Mouse (Mus musculus): ENCODE results near the gene Sh3bgrl2. TPM values are rescaled to one million over a fixed set of nuclear protein-coding genes. Genes with fewer than 3 reads are reported as not detected.

Sh3bgrl2 gene
- polyA plus RNA-seq, 1 experiment from 2014 or later = 11.1 TPM

DNA sequence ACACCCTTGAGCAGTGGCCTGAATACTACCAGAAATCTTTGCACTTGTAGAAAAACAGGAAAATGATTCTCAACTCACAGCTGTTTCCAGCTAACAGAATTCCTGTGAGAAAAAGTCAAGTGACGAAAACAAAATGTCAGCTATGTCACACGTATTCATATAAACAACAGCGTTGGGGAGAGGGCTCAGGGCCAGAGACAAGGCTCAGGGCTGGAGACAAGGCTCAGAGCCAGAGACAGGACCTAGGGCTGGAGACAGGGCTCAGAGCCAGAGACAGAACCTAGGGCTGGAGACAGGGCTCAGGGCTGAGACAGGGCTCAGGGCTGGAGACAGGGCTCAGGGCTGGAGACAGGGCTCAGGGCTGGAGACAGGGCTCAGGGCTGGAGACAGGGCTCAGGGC lies 139.8 kb downstream of the Sh3bgrl2 start:
- Histone ChIP-seq H3K4me1 (ENCODE audit: control insufficient read depth, insufficient read depth, low read length) (peaks cover 6% of the 10 kb centered on the region; the same call in 1 of the 2 replicates), H3K4me2 (ENCODE audit: low read depth, low read length) (no peak overlapping the region), H3K9ac (ENCODE audit: low read length) (no peak overlapping the region), H3K27me3 (ENCODE audit: control insufficient read depth, insufficient read depth, low read length) (0 out of 2 replicates have a peak, but pooled peaks cover 2% of the 10 kb centered on the region), H3K9me3 (replicated peaks; ENCODE audit: control insufficient read depth, low read length) (no peaks in the 10 kb centered on the region), H3K4me3 (ENCODE audit: low read length) (no peak overlapping the region), H3K36me3 (ENCODE audit: control insufficient read depth, insufficient read depth) (no peaks in the 10 kb centered on the region), H3K27ac (ENCODE audit: low read length) (no peak overlapping the region)
- WGBS = 44% methylated on average over 3 of the region's 3 CpGs
- ATAC-seq (replicated peaks; ENCODE audit: extremely low read depth, insufficient read depth, low FRiP score) = peak; percentile 53; the same call in 1 of the 2 replicates

Other genes starting within 250 kb of the Sh3bgrl2 start
- gene Lca5, start 107.2 kb upstream of the Sh3bgrl2 start, polyA plus RNA-seq (2015; fragmentation: Nextera tagmentation; extraction: Ambion mirVana) = 9.4 and 9.6 TPM in 2 replicates